Mouse (Mus musculus) liver, embryonic 14.5 days (tissue): ENCODE data around the gene Xlr5b. TPM values are rescaled to one million over a fixed set of nuclear protein-coding genes. Genes with fewer than 3 reads are reported as not detected.

Source experiments
- polyA plus RNA-seq, 2 experiments: library from polyadenylated mRNA; depleted of rRNA in 1 of 2; stranded (reverse) in 1 of 2; unstranded in 1 of 2; fragments of >200 nt; fragmentation: Nextera tagmentation in 1 of 2; extraction: Ambion mirVana in 1 of 2; gene quantifications; 2 replicates each; pipeline versions ENCODE4 v1.2.1 to v1.2.3; 2012 to 2014

The Xlr5b gene
- polyA plus RNA-seq, 2 experiments: not detected

Other genes with a start within 250 kb of the Xlr5b start
- 7.7 and 12.6 TPM in 2 replicates for gene Cetn2, start 230.4 kb upstream of the Xlr5b start, polyA plus RNA-seq (2012; rRNA removed)
- 34.7 and 36.9 TPM in 2 replicates for gene Cetn2, start 230.4 kb upstream of the Xlr5b start, polyA plus RNA-seq (2014; fragmentation: Nextera tagmentation; extraction: Ambion mirVana)
- gene Nsdhl, start 230.2 kb upstream of the Xlr5b start, polyA plus RNA-seq (2012; rRNA removed): 22.8 and 24.7 TPM in 2 replicates
- 23.5 and 26.4 TPM in 2 replicates for gene Nsdhl, start 230.2 kb upstream of the Xlr5b start, polyA plus RNA-seq (2014; fragmentation: Nextera tagmentation; extraction: Ambion mirVana)
- 0.45 and 0.81 TPM in 2 replicates for gene Zfp185, start 161.5 kb upstream of the Xlr5b start, polyA plus RNA-seq (2012; rRNA removed)
- gene Zfp185, start 161.5 kb upstream of the Xlr5b start, polyA plus RNA-seq (2014; fragmentation: Nextera tagmentation; extraction: Ambion mirVana): 1.6 and 1.7 TPM in 2 replicates
- not detected in 2 replicates for gene Pnma5, start 111.7 kb upstream of the Xlr5b start, polyA plus RNA-seq (2012; rRNA removed)
- gene Pnma5, start 111.7 kb upstream of the Xlr5b start, polyA plus RNA-seq (2014; fragmentation: Nextera tagmentation; extraction: Ambion mirVana): not detected in 2 replicates
- gene Pnma3, start 84.0 kb upstream of the Xlr5b start, polyA plus RNA-seq (2012; rRNA removed): not detected in 2 replicates
- not detected in 2 replicates for gene Pnma3, start 84.0 kb upstream of the Xlr5b start, polyA plus RNA-seq (2014; fragmentation: Nextera tagmentation; extraction: Ambion mirVana)
- gene Xlr4a, start 66.3 kb upstream of the Xlr5b start, polyA plus RNA-seq (2012; rRNA removed): 0.23 and 1.0 TPM in 2 replicates
- gene Xlr4a, start 66.3 kb upstream of the Xlr5b start, polyA plus RNA-seq (2014; fragmentation: Nextera tagmentation; extraction: Ambion mirVana): 1.1 TPM in 2 replicates
- gene Xlr3a, start 51.7 kb upstream of the Xlr5b start, polyA plus RNA-seq (2012; rRNA removed): 1.5 and 1.8 TPM in 2 replicates
- 0.74 and 3.8 TPM in 2 replicates for gene Xlr3a, start 51.7 kb upstream of the Xlr5b start, polyA plus RNA-seq (2014; fragmentation: Nextera tagmentation; extraction: Ambion mirVana)
- 0.03 TPM in 2 replicates for gene Gm14685, start 31.7 kb upstream of the Xlr5b start, polyA plus RNA-seq (2012; rRNA removed)
- not detected in 2 replicates for gene Gm14685, start 31.7 kb upstream of the Xlr5b start, polyA plus RNA-seq (2014; fragmentation: Nextera tagmentation; extraction: Ambion mirVana)
- not detected in 2 replicates for gene DXBay18, start 654 bp downstream of the Xlr5b start, polyA plus RNA-seq (2012; rRNA removed)
- gene DXBay18, start 654 bp downstream of the Xlr5b start, polyA plus RNA-seq (2014; fragmentation: Nextera tagmentation; extraction: Ambion mirVana): not detected in 2 replicates
- gene Spin2d, start 28.2 kb downstream of the Xlr5b start, polyA plus RNA-seq (2012; rRNA removed): not detected in 2 replicates
- gene Spin2d, start 28.2 kb downstream of the Xlr5b start, polyA plus RNA-seq (2014; fragmentation: Nextera tagmentation; extraction: Ambion mirVana): not detected in 2 replicates
- 0.63 and 2.1 TPM in 2 replicates for gene Xlr3b, start 43.4 kb downstream of the Xlr5b start, polyA plus RNA-seq (2012; rRNA removed)
- 1.7 and 2.0 TPM in 2 replicates for gene Xlr3b, start 43.4 kb downstream of the Xlr5b start, polyA plus RNA-seq (2014; fragmentation: Nextera tagmentation; extraction: Ambion mirVana)
- gene Xlr4b, start 65.5 kb downstream of the Xlr5b start, polyA plus RNA-seq (2012; rRNA removed): 0.73 and 1.9 TPM in 2 replicates
- gene Xlr4b, start 65.5 kb downstream of the Xlr5b start, polyA plus RNA-seq (2014; fragmentation: Nextera tagmentation; extraction: Ambion mirVana): 1.2 and 2.9 TPM in 2 replicates
- gene F8a, start 79.5 kb downstream of the Xlr5b start, polyA plus RNA-seq (2012; rRNA removed): 1.5 and 1.9 TPM in 2 replicates
- gene F8a, start 79.5 kb downstream of the Xlr5b start, polyA plus RNA-seq (2014; fragmentation: Nextera tagmentation; extraction: Ambion mirVana): 2.4 and 2.9 TPM in 2 replicates
- 0.12 and 0.19 TPM in 2 replicates for gene Xlr4c, start 94.3 kb downstream of the Xlr5b start, polyA plus RNA-seq (2012; rRNA removed)
- gene Xlr4c, start 94.3 kb downstream of the Xlr5b start, polyA plus RNA-seq (2014; fragmentation: Nextera tagmentation; extraction: Ambion mirVana): 0.20 and 0.49 TPM in 2 replicates
- not detected in 2 replicates for gene Xlr3c, start 116.6 kb downstream of the Xlr5b start, polyA plus RNA-seq (2012; rRNA removed)
- not detected in 2 replicates for gene Xlr3c, start 116.6 kb downstream of the Xlr5b start, polyA plus RNA-seq (2014; fragmentation: Nextera tagmentation; extraction: Ambion mirVana)
- gene Xlr5a, start 144.2 kb downstream of the Xlr5b start, polyA plus RNA-seq (2012; rRNA removed): not detected in 2 replicates
- not detected in 2 replicates for gene Xlr5a, start 144.2 kb downstream of the Xlr5b start, polyA plus RNA-seq (2014; fragmentation: Nextera tagmentation; extraction: Ambion mirVana)
- gene Xlr5c, start 144.2 kb downstream of the Xlr5b start, polyA plus RNA-seq (2012; rRNA removed): not detected in 2 replicates
- not detected in 2 replicates for gene Xlr5c, start 144.2 kb downstream of the Xlr5b start, polyA plus RNA-seq (2014; fragmentation: Nextera tagmentation; extraction: Ambion mirVana)
- gene Gm45015, start 188.0 kb downstream of the Xlr5b start, polyA plus RNA-seq (2012; rRNA removed): not detected in 2 replicates
- gene Gm45015, start 188.0 kb downstream of the Xlr5b start, polyA plus RNA-seq (2014; fragmentation: Nextera tagmentation; extraction: Ambion mirVana): not detected in 2 replicates
- gene Zfp275, start 193.8 kb downstream of the Xlr5b start, polyA plus RNA-seq (2012; rRNA removed): 2.5 and 3.1 TPM in 2 replicates
- 1.9 and 2.2 TPM in 2 replicates for gene Zfp275, start 193.8 kb downstream of the Xlr5b start, polyA plus RNA-seq (2014; fragmentation: Nextera tagmentation; extraction: Ambion mirVana)
- not detected in 2 replicates for gene Gm18336, start 249.9 kb downstream of the Xlr5b start, polyA plus RNA-seq (2012; rRNA removed)
- gene Gm18336, start 249.9 kb downstream of the Xlr5b start, polyA plus RNA-seq (2014; fragmentation: Nextera tagmentation; extraction: Ambion mirVana): not detected in 2 replicates